Mouse (Mus musculus) A20 (cell line): ENCODE results near the gene Fbxo8.
A peak's percentile ranks its signal among the peaks of the same experiment; 100 is the strongest.

Source experiments
- DNase-seq: peaks from one replicate; pipeline ENCODE4 v3.0.0-alpha.2; 2011; ENCODE audit warnings: low read depth, low spot score

Gene Fbxo8

DNA sequence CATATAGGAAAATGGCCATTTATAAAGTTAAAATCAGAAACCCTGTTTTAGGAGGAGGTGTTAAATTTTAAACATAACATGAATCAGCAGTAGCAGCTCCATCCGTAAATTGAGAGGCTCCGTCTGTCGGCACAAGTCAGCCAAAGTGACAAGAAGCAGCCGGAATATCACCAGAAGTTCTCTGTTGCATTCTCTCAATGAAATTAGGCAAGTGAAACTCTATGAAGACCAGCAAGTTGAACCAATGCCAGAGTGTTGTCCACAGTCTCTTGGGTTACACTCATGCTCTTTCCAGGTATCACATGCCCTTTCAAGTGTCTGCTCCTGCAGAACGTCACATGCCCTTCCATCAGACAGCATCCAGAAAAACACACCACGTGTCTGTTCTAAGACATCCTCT lies 60.8 kb downstream of the Fbxo8 start:
- DNase-seq = no peak

DNA sequence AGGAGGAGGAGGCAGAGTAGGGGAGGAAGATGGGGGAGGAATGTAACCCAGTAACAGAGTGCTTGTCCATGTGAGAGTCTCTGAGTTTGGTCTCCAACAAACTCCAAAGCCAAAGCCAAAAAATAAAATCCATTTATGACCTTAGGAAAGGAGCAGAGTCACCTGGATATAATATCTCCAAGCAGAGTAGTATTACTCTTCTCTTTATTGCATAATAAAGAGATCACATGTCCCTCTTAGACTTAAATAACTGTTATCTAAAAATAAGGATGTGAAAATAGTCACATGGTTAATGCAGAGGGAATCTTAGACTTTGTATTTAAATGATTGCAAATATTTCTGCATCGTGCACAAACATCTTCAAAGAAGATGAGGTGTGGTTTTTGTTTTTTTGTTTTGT lies 63.3 kb downstream of the Fbxo8 start:
- no peak for DNase-seq

DNA sequence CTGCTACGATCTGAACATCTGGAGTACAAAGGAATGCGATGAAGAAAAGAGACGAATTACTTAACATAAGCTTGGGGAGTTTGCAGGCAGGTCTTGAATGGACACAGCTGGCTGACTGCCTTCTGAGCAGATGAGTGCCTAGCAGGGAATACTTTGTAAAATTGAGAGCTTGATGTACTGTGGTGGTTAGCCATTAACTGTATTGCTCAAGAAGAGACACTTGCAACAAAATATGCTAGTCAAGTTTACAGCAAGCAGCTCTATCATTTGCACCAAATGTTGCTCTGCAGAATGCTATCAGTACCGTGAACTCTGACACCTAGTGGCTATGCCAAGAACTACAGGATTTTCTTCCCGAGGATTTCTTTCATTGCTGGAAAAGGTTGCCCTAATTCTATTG lies 64.1 kb downstream of the Fbxo8 start:
- peak; percentile 53 for DNase-seq

- DNase-seq = peak; percentile 67
Measured at GRCm38 (mm10) chr8:56616260-56616659, 65.4 kb downstream of the Fbxo8 start.

DNA sequence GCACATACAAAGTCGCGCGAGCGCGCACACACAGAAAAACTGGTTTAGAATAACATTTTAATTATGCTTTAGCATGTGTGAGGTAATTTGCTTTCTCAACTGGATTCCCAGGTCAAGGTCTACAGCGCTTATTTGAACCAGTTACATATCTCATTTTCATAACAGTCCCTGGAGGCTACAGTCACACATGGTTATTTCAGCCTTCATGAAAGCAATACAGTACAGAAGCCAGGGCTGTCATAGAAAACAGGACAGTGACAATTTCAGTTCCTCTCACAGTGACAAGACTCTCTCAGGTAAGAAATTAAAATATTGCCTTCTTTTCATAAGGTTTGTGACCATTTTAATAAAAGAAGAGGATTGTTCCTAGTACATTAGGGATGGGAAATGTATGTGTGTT lies 66.4 kb downstream of the Fbxo8 start:
- DNase-seq = peak; percentile 36

GRCm38 (mm10) chr8:56619056-56619455 lies 68.2 kb downstream of the Fbxo8 start:
- DNase-seq = no peak

DNA sequence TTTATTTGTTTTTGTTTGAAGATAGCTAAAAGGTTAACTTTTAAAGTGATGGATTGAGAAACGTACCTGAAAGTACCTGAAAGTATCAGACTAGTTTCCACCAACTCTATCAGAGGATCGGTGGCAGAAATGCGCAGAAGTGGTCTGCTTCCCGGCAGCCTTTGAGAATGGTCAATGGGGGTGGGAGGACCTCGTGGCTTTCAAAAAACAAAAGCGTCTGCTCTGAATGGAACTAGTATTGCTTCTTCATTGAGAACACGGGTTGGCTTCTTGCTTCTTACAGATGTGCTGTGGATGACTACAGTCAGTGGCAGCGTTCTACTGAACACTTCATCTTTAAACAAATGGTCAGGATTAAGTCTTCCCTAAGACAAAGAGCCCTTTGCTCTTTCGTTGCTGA lies 68.7 kb downstream of the Fbxo8 start:
- no peak for DNase-seq

DNA sequence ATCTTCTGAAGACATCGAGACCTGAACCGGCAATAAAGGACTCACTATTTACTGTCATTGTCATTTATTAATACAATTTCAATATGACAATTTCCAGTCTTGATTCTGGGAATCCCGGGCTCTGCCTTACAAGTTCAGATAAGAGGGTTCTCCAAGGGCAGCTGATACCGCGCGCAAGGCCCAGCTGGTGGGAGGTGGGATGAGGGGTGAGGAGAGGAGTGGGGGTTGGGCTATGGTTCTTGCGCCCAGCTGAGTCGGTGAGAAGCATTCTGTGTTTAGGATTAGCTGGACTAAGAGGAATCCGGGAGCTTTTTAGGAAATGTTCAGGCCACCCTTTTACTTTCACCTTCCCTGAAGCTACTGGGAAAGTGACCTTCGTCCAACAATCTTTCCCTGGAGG lies 69.8 kb downstream of the Fbxo8 start:
- no peak for DNase-seq

GRCm38 (mm10) chr8:56621093-56621492 lies 70.2 kb downstream of the Fbxo8 start:
- DNase-seq = no peak

DNA sequence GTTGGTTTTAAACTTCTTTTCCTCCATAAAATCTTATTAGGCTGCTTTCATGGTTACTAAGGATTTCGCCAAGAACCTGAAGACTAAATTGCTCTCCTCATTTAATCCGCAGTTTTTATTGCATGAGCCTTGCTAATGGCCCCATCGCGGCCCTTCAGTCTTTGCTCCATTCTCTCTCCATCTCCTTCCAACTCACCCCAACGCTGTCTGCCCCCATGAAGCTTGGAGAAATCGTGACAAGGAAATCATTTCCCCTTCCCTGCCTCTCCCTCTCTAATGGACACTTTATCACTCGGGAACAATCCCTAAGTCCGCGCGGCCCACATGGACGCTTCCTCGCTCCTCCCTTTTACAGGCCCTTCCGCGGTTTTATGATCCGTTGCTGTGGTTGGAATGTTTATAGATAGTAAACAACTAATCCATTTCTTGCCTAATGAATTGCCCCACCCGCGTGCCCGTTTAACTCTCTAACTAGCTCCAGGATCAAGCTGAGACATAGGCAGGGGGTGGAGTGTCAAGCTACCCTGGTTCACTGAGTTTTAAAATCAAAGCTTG lies 71.7 kb downstream of the Fbxo8 start:
- DNase-seq = no peak

DNA sequence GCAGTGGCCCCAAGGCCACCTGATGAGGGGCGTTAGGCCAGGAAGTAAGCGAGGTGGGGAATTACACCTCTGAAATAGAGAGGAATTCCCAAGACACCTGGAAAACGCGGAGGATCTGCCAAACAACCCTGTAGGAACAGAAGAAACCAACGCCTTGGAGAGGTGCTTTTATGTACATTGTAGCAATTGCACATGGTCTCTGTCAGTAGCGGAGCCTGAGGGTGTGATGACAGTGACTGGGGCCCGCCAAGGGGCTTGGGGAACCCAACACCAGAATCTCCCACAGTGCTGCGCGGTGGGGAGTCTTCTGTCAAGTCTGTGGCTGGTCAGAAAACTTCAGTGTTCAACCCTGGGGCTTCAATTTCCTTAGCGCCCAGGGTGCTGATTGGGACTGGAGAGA lies 72.5 kb downstream of the Fbxo8 start:
- DNase-seq = no peak

- DNase-seq = no peak
Measured at GRCm38 (mm10) chr8:56629160-56629559, 78.3 kb downstream of the Fbxo8 start.

- no peak for DNase-seq
Measured at GRCm38 (mm10) chr8:56639277-56639676, 88.4 kb downstream of the Fbxo8 start.
